Mouse (Mus musculus): ENCODE data around the gene Rai1. TPM values are rescaled to one million over a fixed set of nuclear protein-coding genes. Genes with fewer than 3 reads are reported as not detected.

Rai1 gene
- polyA plus RNA-seq, 1 experiment from 2014 or later, result 22.9 TPM

- 0 out of 2 replicates have a peak, but pooled peaks have one; percentile 42 for ATAC-seq (ENCODE audit: low read depth)
- Histone ChIP-seq H3K27me3 (ENCODE audit: control insufficient read depth, insufficient read depth, low read depth, low read length) (no peaks in the 10 kb centered on the region), H3K27ac (ENCODE audit: low read length) (no peak overlapping the region; the same call in 1 of the 2 replicates), H3K4me2 (ENCODE audit: low read depth, low read length) (no peak overlapping the region), H3K36me3 (ENCODE audit: control insufficient read depth, insufficient read depth, low read length) (no peaks in the 10 kb centered on the region; the same call in 1 of the 2 replicates), H3K4me3 (ENCODE audit: low read length) (no peak overlapping the region), H3K4me1 (replicated peaks; ENCODE audit: control insufficient read depth, insufficient read depth, low read length) (peaks cover 20% of the 10 kb centered on the region), H3K9me3 (ENCODE audit: control insufficient read depth, low read length) (no peaks in the 10 kb centered on the region), H3K9ac (ENCODE audit: low read length) (no peak overlapping the region)
- 53% methylated on average over 5 of the region's 5 CpGs for WGBS
Observed at GRCm38 (mm10) chr11:60148591-60148990, 43.8 kb downstream of the Rai1 start.

- Histone ChIP-seq H3K4me2 (ENCODE audit: low read depth, low read length) (no peak overlapping the region), H3K27me3 (ENCODE audit: control insufficient read depth, insufficient read depth, low read depth, low read length) (no peaks in the 10 kb centered on the region), H3K4me1 (replicated peaks; ENCODE audit: control insufficient read depth, insufficient read depth, low read length) (peaks cover 20% of the 10 kb centered on the region), H3K36me3 (ENCODE audit: control insufficient read depth, insufficient read depth, low read length) (no peaks in the 10 kb centered on the region; the same call in 1 of the 2 replicates), H3K9ac (ENCODE audit: low read length) (no peak overlapping the region), H3K4me3 (ENCODE audit: low read length) (no peak overlapping the region), H3K27ac (ENCODE audit: low read length) (no peak overlapping the region), H3K9me3 (ENCODE audit: control insufficient read depth, low read length) (no peaks in the 10 kb centered on the region)
- ATAC-seq (ENCODE audit: low read depth), result no peak
- 50% methylated on average over 3 of the region's 3 CpGs for WGBS
Observed at GRCm38 (mm10) chr11:60149086-60149485, 44.3 kb downstream of the Rai1 start.

GRCm38 (mm10) chr11:60150677-60151076 is 45.9 kb downstream of the Rai1 start:
- no peak for ATAC-seq (ENCODE audit: low read depth)
- no peak overlapping the region for H3K27ac ChIP-seq (ENCODE audit: low read length)
- H3K9ac ChIP-seq (ENCODE audit: low read length), result no peak overlapping the region
- no peaks in the 10 kb centered on the region for H3K27me3 ChIP-seq (ENCODE audit: control insufficient read depth, insufficient read depth, low read depth, low read length)
- peaks cover 20% of the 10 kb centered on the region for H3K4me1 ChIP-seq (replicated peaks; ENCODE audit: control insufficient read depth, insufficient read depth, low read length)
- WGBS, result 56% methylated on average over 3 of the region's 3 CpGs
- H3K4me3 ChIP-seq (ENCODE audit: low read length), result no peak overlapping the region
- H3K36me3 ChIP-seq (ENCODE audit: control insufficient read depth, insufficient read depth, low read length), result no peaks in the 10 kb centered on the region; the same call in 1 of the 2 replicates
- H3K9me3 ChIP-seq (ENCODE audit: control insufficient read depth, low read length), result no peaks in the 10 kb centered on the region
- H3K4me2 ChIP-seq (ENCODE audit: low read depth, low read length), result no peak overlapping the region

- peaks cover 17% of the 10 kb centered on the region for H3K4me1 ChIP-seq (replicated peaks; ENCODE audit: control insufficient read depth, insufficient read depth, low read length)
- H3K4me2 ChIP-seq (ENCODE audit: low read depth, low read length), result no peak overlapping the region
- H3K36me3 ChIP-seq (ENCODE audit: control insufficient read depth, insufficient read depth, low read length), result no peaks in the 10 kb centered on the region; the same call in 1 of the 2 replicates
- ATAC-seq (ENCODE audit: low read depth), result no peak
- no peaks in the 10 kb centered on the region for H3K9me3 ChIP-seq (ENCODE audit: control insufficient read depth, low read length)
- 42% methylated on average over 1 of the region's 1 CpGs for WGBS
- no peak overlapping the region for H3K9ac ChIP-seq (ENCODE audit: low read length)
- H3K27ac ChIP-seq (ENCODE audit: low read length), result no peak overlapping the region
- no peak overlapping the region for H3K4me3 ChIP-seq (ENCODE audit: low read length)
- H3K27me3 ChIP-seq (ENCODE audit: control insufficient read depth, insufficient read depth, low read depth, low read length), result no peaks in the 10 kb centered on the region
Observed at GRCm38 (mm10) chr11:60152339-60152738, 47.5 kb downstream of the Rai1 start.

GRCm38 (mm10) chr11:60153936-60154335 is 49.1 kb downstream of the Rai1 start:
- no peak overlapping the region for H3K9ac ChIP-seq (ENCODE audit: low read length)
- H3K36me3 ChIP-seq (ENCODE audit: control insufficient read depth, insufficient read depth, low read length), result no peaks in the 10 kb centered on the region; the same call in 1 of the 2 replicates
- H3K4me3 ChIP-seq (ENCODE audit: low read length), result no peak overlapping the region
- H3K27ac ChIP-seq (ENCODE audit: low read length), result no peak overlapping the region
- H3K27me3 ChIP-seq (ENCODE audit: control insufficient read depth, insufficient read depth, low read depth, low read length), result no peaks in the 10 kb centered on the region
- no peaks in the 10 kb centered on the region for H3K9me3 ChIP-seq (ENCODE audit: control insufficient read depth, low read length)
- no peak; the same call in 1 of the 2 replicates for ATAC-seq (ENCODE audit: low read depth)
- H3K4me2 ChIP-seq (ENCODE audit: low read depth, low read length), result no peak overlapping the region
- H3K4me1 ChIP-seq (replicated peaks; ENCODE audit: control insufficient read depth, insufficient read depth, low read length), result peaks cover 8% of the 10 kb centered on the region
- WGBS, result 88% methylated on average over 3 of the region's 3 CpGs

- Histone ChIP-seq H3K4me1 (replicated peaks; ENCODE audit: control insufficient read depth, insufficient read depth, low read length) (peaks cover 4% of the 10 kb centered on the region), H3K36me3 (ENCODE audit: control insufficient read depth, insufficient read depth, low read length) (no peaks in the 10 kb centered on the region; the same call in 1 of the 2 replicates), H3K27ac (ENCODE audit: low read length) (no peak overlapping the region), H3K9me3 (ENCODE audit: control insufficient read depth, low read length) (no peaks in the 10 kb centered on the region), H3K4me2 (ENCODE audit: low read depth, low read length) (no peak overlapping the region), H3K9ac (ENCODE audit: low read length) (no peak overlapping the region), H3K27me3 (ENCODE audit: control insufficient read depth, insufficient read depth, low read depth, low read length) (no peaks in the 10 kb centered on the region), H3K4me3 (ENCODE audit: low read length) (no peak overlapping the region)
- no peak for ATAC-seq (ENCODE audit: low read depth)
- WGBS, result 86% methylated on average over 5 of the region's 5 CpGs
Observed at GRCm38 (mm10) chr11:60155690-60156089, 50.9 kb downstream of the Rai1 start.

- Histone ChIP-seq H3K4me1 (replicated peaks; ENCODE audit: control insufficient read depth, insufficient read depth, low read length) (peaks cover 10% of the 10 kb centered on the region), H3K27ac (ENCODE audit: low read length) (no peak overlapping the region), H3K9me3 (ENCODE audit: control insufficient read depth, low read length) (no peaks in the 10 kb centered on the region), H3K36me3 (ENCODE audit: control insufficient read depth, insufficient read depth, low read length) (no peaks in the 10 kb centered on the region), H3K9ac (ENCODE audit: low read length) (no peak overlapping the region), H3K4me3 (ENCODE audit: low read length) (no peak overlapping the region), H3K4me2 (ENCODE audit: low read depth, low read length) (no peak overlapping the region), H3K27me3 (ENCODE audit: control insufficient read depth, insufficient read depth, low read depth, low read length) (no peaks in the 10 kb centered on the region)
- no peak for ATAC-seq (ENCODE audit: low read depth)
- 80% methylated on average over 4 of the region's 4 CpGs for WGBS
Observed at GRCm38 (mm10) chr11:60158271-60158670, 53.5 kb downstream of the Rai1 start.

- no peak for ATAC-seq (ENCODE audit: low read depth)
- WGBS, result 73% methylated on average over 5 of the region's 5 CpGs
- H3K9ac ChIP-seq (ENCODE audit: low read length), result no peak overlapping the region
- H3K36me3 ChIP-seq (ENCODE audit: control insufficient read depth, insufficient read depth, low read length), result no peaks in the 10 kb centered on the region
- H3K9me3 ChIP-seq (ENCODE audit: control insufficient read depth, low read length), result no peaks in the 10 kb centered on the region
- H3K27ac ChIP-seq (ENCODE audit: low read length), result no peak overlapping the region
- H3K4me2 ChIP-seq (ENCODE audit: low read depth, low read length), result no peak overlapping the region
- peaks cover 23% of the 10 kb centered on the region for H3K4me1 ChIP-seq (replicated peaks; ENCODE audit: control insufficient read depth, insufficient read depth, low read length)
- no peak overlapping the region for H3K4me3 ChIP-seq (ENCODE audit: low read length)
- no peaks in the 10 kb centered on the region for H3K27me3 ChIP-seq (ENCODE audit: control insufficient read depth, insufficient read depth, low read depth, low read length)
Observed at GRCm38 (mm10) chr11:60159955-60160354, 55.1 kb downstream of the Rai1 start.

- peak; percentile 24; the same call in 1 of the 2 replicates for ATAC-seq (ENCODE audit: low read depth)
- 46% methylated on average over 3 of the region's 3 CpGs for WGBS
- Histone ChIP-seq H3K27me3 (ENCODE audit: control insufficient read depth, insufficient read depth, low read depth, low read length) (no peaks in the 10 kb centered on the region), H3K9ac (ENCODE audit: low read length) (no peak overlapping the region), H3K4me2 (ENCODE audit: low read depth, low read length) (no peak overlapping the region), H3K27ac (ENCODE audit: low read length) (0 out of 2 replicates have a peak overlapping the region, but pooled peaks have one; percentile 4), H3K4me3 (ENCODE audit: low read length) (no peak overlapping the region), H3K4me1 (replicated peaks; ENCODE audit: control insufficient read depth, insufficient read depth, low read length) (peaks cover 23% of the 10 kb centered on the region), H3K9me3 (ENCODE audit: control insufficient read depth, low read length) (no peaks in the 10 kb centered on the region), H3K36me3 (ENCODE audit: control insufficient read depth, insufficient read depth, low read length) (no peaks in the 10 kb centered on the region)
Observed at GRCm38 (mm10) chr11:60160454-60161114, 55.8 kb downstream of the Rai1 start.
